ENCODE assay signal across 8 mouse cellular contexts in genomic region chr3:115766153-115766552, GRCm38 (mm10). TPM values are rescaled to one million over a fixed set of nuclear protein-coding genes. Genes with fewer than 3 reads are reported as not detected.
DNase-seq lines count a peak whose midpoint lies in the region; ATAC-seq and TF ChIP-seq lines count a peak whose summit lies in the region.
"Had no signal": no experiment of that assay in that cellular context is flagged by ENCODE, and none has a peak within 500 bp of the region (broad histone marks: within the 10 kb centered on the region; RNA-seq: fewer than 3 reads in every experiment).

No protein-coding gene starts in this region.

- H3K4me2 ChIP-seq in heart, postnatal 0 days (ENCODE audit: low read depth, low read length), result peak overlapping the region; percentile 52
- H3K4me2 ChIP-seq in liver, embryonic 14.5 days (ENCODE audit: low read depth), result peak overlapping the region; percentile 22; the same call in 1 of the 2 replicates
- H3K4me2 ChIP-seq: embryonic facial prominence, embryonic 15.5 days had no signal

- peak; percentile 82; the same call in 1 of the 2 replicates for TF ChIP-seq EP300 in heart, postnatal 0 days (IDR thresholded peaks at IDR 0.05; ENCODE audit: low read depth)
- TF ChIP-seq EP300 in liver, embryonic 14.5 days (IDR thresholded peaks at IDR 0.05; ENCODE audit: low read depth), result no peak

- H3K9me3 ChIP-seq in heart, postnatal 0 days (replicated peaks; ENCODE audit: control insufficient read depth, low read length), result no peaks in the 10 kb centered on the region
- no peaks in the 10 kb centered on the region for H3K9me3 ChIP-seq in liver, embryonic 14.5 days (ENCODE audit: control insufficient read depth, low read length)
- H3K9me3 ChIP-seq: embryonic facial prominence, embryonic 15.5 days had no signal

- no peak for TF ChIP-seq POLR2A in testis, adult 2 months (IDR thresholded peaks at IDR 0.05; ENCODE audit: control insufficient read depth, low read depth, low read length)

- TF ChIP-seq CTCF in testis, adult 2 months (IDR thresholded peaks at IDR 0.05; ENCODE audit: control insufficient read depth, insufficient read depth, insufficient replicate concordance, low read depth, low read length), result no peak
- TF ChIP-seq CTCF in heart, postnatal 0 days (IDR thresholded peaks at IDR 0.05; ENCODE audit: low read depth), result no peak
- no peak for TF ChIP-seq CTCF in liver, embryonic 14.5 days (IDR thresholded peaks at IDR 0.05; ENCODE audit: low read depth)

- no peak for DNase-seq in testis, postnatal 10 days (ENCODE audit: low spot score)
- peak; percentile 88 for DNase-seq in heart, postnatal 0 days (ENCODE audit: low spot score)
- DNase-seq in liver, embryonic 14.5 days (ENCODE audit: low read depth in 3 of 3, low spot score in 3 of 3), result no peak
- DNase-seq in urinary bladder, adult 18-20 months (ENCODE audit: low spot score in 2 of 2), result no peak
- DNase-seq in thymus, postnatal 36 days, result no peak
- DNase-seq in spleen, postnatal 36 days (ENCODE audit: low spot score in 2 of 2), result no peak

- peak; percentile 82 for ATAC-seq in heart, postnatal 0 days (ENCODE audit: insufficient read depth, low read depth)
- ATAC-seq in liver, embryonic 14.5 days (ENCODE audit: insufficient read depth), result no peak

- peak overlapping the region; percentile 32; the same call in 1 of the 2 replicates for H3K9ac ChIP-seq in heart, postnatal 0 days (replicated peaks; ENCODE audit: low read depth, low read length)
- no peak overlapping the region for H3K9ac ChIP-seq in liver, embryonic 14.5 days (replicated peaks)
- H3K9ac ChIP-seq: embryonic facial prominence, embryonic 15.5 days had no signal

- H3K36me3 ChIP-seq in testis, adult 2 months (ENCODE audit: control insufficient read depth, insufficient read depth, low read length), result no peaks in the 10 kb centered on the region
- no peaks in the 10 kb centered on the region for H3K36me3 ChIP-seq in heart, postnatal 0 days (replicated peaks; ENCODE audit: control insufficient read depth, insufficient read depth, low read length)
- no peaks in the 10 kb centered on the region for H3K36me3 ChIP-seq in liver, embryonic 14.5 days (replicated peaks; ENCODE audit: control insufficient read depth, insufficient read depth, low read depth)
- H3K36me3 ChIP-seq: embryonic facial prominence, embryonic 15.5 days had no signal

- H3K27ac ChIP-seq in testis, adult 2 months (ENCODE audit: control insufficient read depth, insufficient read depth, low read depth, low read length), result 0 out of 2 replicates have a peak overlapping the region, but pooled peaks have one; percentile 21
- H3K27ac ChIP-seq in heart, postnatal 0 days (ENCODE audit: low read depth), result peak overlapping the region; percentile 87
- no peak overlapping the region for H3K27ac ChIP-seq in liver, embryonic 14.5 days
- H3K27ac ChIP-seq: embryonic facial prominence, embryonic 15.5 days had no signal

- H3K27me3 ChIP-seq in testis, adult 2 months (ENCODE audit: control insufficient read depth, insufficient read depth, low read length), result no peaks in the 10 kb centered on the region
- H3K27me3 ChIP-seq in heart, postnatal 0 days (ENCODE audit: control insufficient read depth, insufficient read depth, low read length), result no peaks in the 10 kb centered on the region
- H3K27me3 ChIP-seq in liver, embryonic 14.5 days (ENCODE audit: control insufficient read depth, insufficient read depth, low read length), result no peaks in the 10 kb centered on the region
- H3K27me3 ChIP-seq: embryonic facial prominence, embryonic 15.5 days had no signal

- no peak overlapping the region for H3K4me3 ChIP-seq in testis, adult 2 months (ENCODE audit: control insufficient read depth, low read depth, low read length)
- H3K4me3 ChIP-seq in heart, postnatal 0 days (ENCODE audit: low read depth, low read length), result peak overlapping the region; percentile 23
- no peak overlapping the region for H3K4me3 ChIP-seq in liver, embryonic 14.5 days (ENCODE audit: insufficient read depth in 1 of 2, low read depth in 2 of 2, low read length in 2 of 2)
- H3K4me3 ChIP-seq: embryonic facial prominence, embryonic 15.5 days had no signal

- 0 out of 2 replicates have a peak, but pooled peaks cover 2% of the 10 kb centered on the region for H3K4me1 ChIP-seq in testis, adult 2 months (ENCODE audit: control insufficient read depth, insufficient read depth, low read length)
- peaks cover 23% of the 10 kb centered on the region for H3K4me1 ChIP-seq in heart, postnatal 0 days (ENCODE audit: control insufficient read depth, insufficient read depth)
- peaks cover 0 to 13% of the 10 kb centered on the region in 2 experiments; a peak in 2 of 4 replicates for H3K4me1 ChIP-seq in liver, embryonic 14.5 days (replicated peaks; ENCODE audit: control insufficient read depth in 2 of 2, insufficient read depth in 2 of 2, low read length in 1 of 2)
- H3K4me1 ChIP-seq: embryonic facial prominence, embryonic 15.5 days had no signal

- 30% methylated on average over 8 of the region's 8 CpGs for WGBS in heart, postnatal 0 days
- WGBS in liver, embryonic 14.5 days (ENCODE audit: insufficient replicate concordance), result 29% methylated on average over 8 of the region's 8 CpGs

RNA-seq across cellular contexts. Expression of gene S1pr1, which starts 51.3 kb away (rescaled TPM):
- 2.0 and 2.1 TPM in 2 replicates for polyA plus RNA-seq in testis, adult 2 months (2012; rRNA removed)
- total RNA-seq in heart, postnatal 0 days (2014; rRNA removed; ENCODE audit: low replicate concordance), result 160 and 192 TPM in 2 replicates
- polyA plus RNA-seq in heart, postnatal 0 days (2015; fragmentation: Nextera tagmentation; extraction: Ambion mirVana), result 66.1 and 74.6 TPM in 2 replicates
- polyA plus RNA-seq in liver, embryonic 14.5 days (2012; rRNA removed), result 5.9 and 6.3 TPM in 2 replicates
- polyA plus RNA-seq in liver, embryonic 14.5 days (2014; fragmentation: Nextera tagmentation; extraction: Ambion mirVana), result 5.6 and 6.3 TPM in 2 replicates
